Mouse (Mus musculus): ENCODE data around the gene Ppp1r14b. TPM values are rescaled to one million over a fixed set of nuclear protein-coding genes. Genes with fewer than 3 reads are reported as not detected.

The Ppp1r14b gene
- polyA plus RNA-seq, 1 experiment from 2014 or later = 53.8 TPM

- 94% methylated on average over 6 of the region's 6 CpGs for WGBS
Observed at GRCm38 (mm10) chr19:6943709-6944108, 31.1 kb upstream of the Ppp1r14b start.

GRCm38 (mm10) chr19:6947742-6948141, 27.0 kb upstream of the Ppp1r14b start:
- H3K9me3 ChIP-seq (ENCODE audit: low read length) = no peaks in the 10 kb centered on the region
- 51% methylated on average over 4 of the region's 4 CpGs for WGBS
- H3K9ac ChIP-seq (replicated peaks; ENCODE audit: low read length) = no peak overlapping the region
- H3K4me1 ChIP-seq (ENCODE audit: insufficient read depth, low read length) = peaks cover 17% of the 10 kb centered on the region
- H3K36me3 ChIP-seq (ENCODE audit: insufficient read depth, low read length) = peaks cover 5% of the 10 kb centered on the region; the same call in 1 of the 2 replicates
- no peak overlapping the region for H3K27ac ChIP-seq (ENCODE audit: low read length)
- no peak overlapping the region for H3K4me3 ChIP-seq (ENCODE audit: low read length)
- ATAC-seq (ENCODE audit: low FRiP score, low TSS enrichment) = no peak
- no peaks in the 10 kb centered on the region for H3K27me3 ChIP-seq (ENCODE audit: insufficient read depth, low read length)
- H3K4me2 ChIP-seq (replicated peaks; ENCODE audit: low read depth, low read length) = no peak overlapping the region

More at GRCm38 (mm10) chr19:6943709-6944108, 31.1 kb upstream of the Ppp1r14b start:
- H3K4me3 ChIP-seq (ENCODE audit: low read length) = no peak overlapping the region
- H3K36me3 ChIP-seq (ENCODE audit: insufficient read depth, low read length) = peaks cover 5% of the 10 kb centered on the region; the same call in 1 of the 2 replicates
- no peaks in the 10 kb centered on the region for H3K9me3 ChIP-seq (ENCODE audit: low read length)
- no peak overlapping the region for H3K9ac ChIP-seq (replicated peaks; ENCODE audit: low read length)
- H3K4me2 ChIP-seq (replicated peaks; ENCODE audit: low read depth, low read length) = no peak overlapping the region
- no peak for ATAC-seq (ENCODE audit: low FRiP score, low TSS enrichment)
- peaks cover 19% of the 10 kb centered on the region for H3K4me1 ChIP-seq (ENCODE audit: insufficient read depth, low read length)
- no peaks in the 10 kb centered on the region for H3K27me3 ChIP-seq (ENCODE audit: insufficient read depth, low read length)
- H3K27ac ChIP-seq (ENCODE audit: low read length) = no peak overlapping the region

- Histone ChIP-seq H3K4me3 (ENCODE audit: low read length) (no peak overlapping the region), H3K9ac (replicated peaks; ENCODE audit: low read length) (no peak overlapping the region), H3K27ac (ENCODE audit: low read length) (no peak overlapping the region), H3K36me3 (ENCODE audit: insufficient read depth, low read length) (peaks cover 5% of the 10 kb centered on the region; the same call in 1 of the 2 replicates), H3K4me2 (replicated peaks; ENCODE audit: low read depth, low read length) (no peak overlapping the region), H3K27me3 (ENCODE audit: insufficient read depth, low read length) (no peaks in the 10 kb centered on the region), H3K9me3 (ENCODE audit: low read length) (no peaks in the 10 kb centered on the region), H3K4me1 (ENCODE audit: insufficient read depth, low read length) (peaks cover 17% of the 10 kb centered on the region)
- no peak for ATAC-seq (ENCODE audit: low FRiP score, low TSS enrichment)
- WGBS = 83% methylated on average over 4 of the region's 4 CpGs
Observed at GRCm38 (mm10) chr19:6948186-6948585, 26.6 kb upstream of the Ppp1r14b start.

GRCm38 (mm10) chr19:6949532-6949931, 25.2 kb upstream of the Ppp1r14b start:
- H3K36me3 ChIP-seq (ENCODE audit: insufficient read depth, low read length) = peaks cover 11% of the 10 kb centered on the region
- H3K4me2 ChIP-seq (replicated peaks; ENCODE audit: low read depth, low read length) = no peak overlapping the region
- H3K4me3 ChIP-seq (ENCODE audit: low read length) = no peak overlapping the region
- no peaks in the 10 kb centered on the region for H3K27me3 ChIP-seq (ENCODE audit: insufficient read depth, low read length)
- ATAC-seq (ENCODE audit: low FRiP score, low TSS enrichment) = no peak
- peaks cover 18% of the 10 kb centered on the region for H3K4me1 ChIP-seq (ENCODE audit: insufficient read depth, low read length)
- 89% methylated on average over 5 of the region's 5 CpGs for WGBS
- H3K9me3 ChIP-seq (ENCODE audit: low read length) = no peaks in the 10 kb centered on the region
- H3K9ac ChIP-seq (replicated peaks; ENCODE audit: low read length) = peak overlapping the region; percentile 81; the same call in 1 of the 2 replicates
- H3K27ac ChIP-seq (ENCODE audit: low read length) = no peak overlapping the region

GRCm38 (mm10) chr19:6949951-6950350, 24.8 kb upstream of the Ppp1r14b start:
- H3K27me3 ChIP-seq (ENCODE audit: insufficient read depth, low read length) = no peaks in the 10 kb centered on the region
- ATAC-seq (ENCODE audit: low FRiP score, low TSS enrichment) = no peak
- peak overlapping the region; percentile 64 for H3K4me3 ChIP-seq (ENCODE audit: low read length)
- H3K4me2 ChIP-seq (replicated peaks; ENCODE audit: low read depth, low read length) = peak overlapping the region; percentile 87
- peaks cover 15% of the 10 kb centered on the region for H3K36me3 ChIP-seq (ENCODE audit: insufficient read depth, low read length)
- H3K4me1 ChIP-seq (ENCODE audit: insufficient read depth, low read length) = peaks cover 18% of the 10 kb centered on the region
- peak overlapping the region; percentile 81 for H3K9ac ChIP-seq (replicated peaks; ENCODE audit: low read length)
- WGBS = 57% methylated on average over 5 of the region's 5 CpGs
- H3K27ac ChIP-seq (ENCODE audit: low read length) = peak overlapping the region; percentile 99; the same call in 1 of the 2 replicates
- H3K9me3 ChIP-seq (ENCODE audit: low read length) = no peaks in the 10 kb centered on the region

GRCm38 (mm10) chr19:6950613-6951153, 24.1 kb upstream of the Ppp1r14b start:
- H3K9me3 ChIP-seq (ENCODE audit: low read length) = no peaks in the 10 kb centered on the region
- WGBS = under 1% methylated on average over 28 of the region's 28 CpGs
- H3K4me3 ChIP-seq (ENCODE audit: low read length) = peak overlapping the region; percentile 64
- H3K4me2 ChIP-seq (replicated peaks; ENCODE audit: low read depth, low read length) = peak overlapping the region; percentile 87
- H3K9ac ChIP-seq (replicated peaks; ENCODE audit: low read length) = peak overlapping the region; percentile 81
- ATAC-seq (ENCODE audit: low FRiP score, low TSS enrichment) = peak; percentile 43
- H3K27me3 ChIP-seq (ENCODE audit: insufficient read depth, low read length) = no peaks in the 10 kb centered on the region
- peaks cover 18% of the 10 kb centered on the region for H3K4me1 ChIP-seq (ENCODE audit: insufficient read depth, low read length)
- H3K27ac ChIP-seq (ENCODE audit: low read length) = peak overlapping the region; percentile 99
- peaks cover 22% of the 10 kb centered on the region for H3K36me3 ChIP-seq (ENCODE audit: insufficient read depth, low read length)

GRCm38 (mm10) chr19:6951381-6951968, 23.3 kb upstream of the Ppp1r14b start:
- peak overlapping the region; percentile 64 for H3K4me3 ChIP-seq (ENCODE audit: low read length)

GRCm38 (mm10) chr19:6951994-6952711, 22.6 kb upstream of the Ppp1r14b start:
- peak; percentile 63 for ATAC-seq (ENCODE audit: low FRiP score, low TSS enrichment)
- Histone ChIP-seq H3K36me3 (ENCODE audit: insufficient read depth, low read length) (peaks cover 34% of the 10 kb centered on the region), H3K4me2 (replicated peaks; ENCODE audit: low read depth, low read length) (peak overlapping the region; percentile 87), H3K9ac (replicated peaks; ENCODE audit: low read length) (peak overlapping the region; percentile 81), H3K27ac (ENCODE audit: low read length) (peak overlapping the region; percentile 99), H3K4me1 (ENCODE audit: insufficient read depth, low read length) (peaks cover 18% of the 10 kb centered on the region), H3K9me3 (ENCODE audit: low read length) (no peaks in the 10 kb centered on the region), H3K4me3 (ENCODE audit: low read length) (peak overlapping the region; percentile 64), H3K27me3 (ENCODE audit: insufficient read depth, low read length) (no peaks in the 10 kb centered on the region)
- under 1% methylated on average over 31 of the region's 31 CpGs for WGBS

More at GRCm38 (mm10) chr19:6951381-6951968, 23.3 kb upstream of the Ppp1r14b start:
- Histone ChIP-seq H3K27ac (ENCODE audit: low read length) (peak overlapping the region; percentile 99), H3K9me3 (ENCODE audit: low read length) (no peaks in the 10 kb centered on the region), H3K27me3 (ENCODE audit: insufficient read depth, low read length) (no peaks in the 10 kb centered on the region), H3K9ac (replicated peaks; ENCODE audit: low read length) (peak overlapping the region; percentile 81), H3K4me2 (replicated peaks; ENCODE audit: low read depth, low read length) (peak overlapping the region; percentile 87), H3K36me3 (ENCODE audit: insufficient read depth, low read length) (peaks cover 29% of the 10 kb centered on the region), H3K4me1 (ENCODE audit: insufficient read depth, low read length) (peaks cover 18% of the 10 kb centered on the region)
- under 1% methylated on average over 35 of the region's 35 CpGs for WGBS
- ATAC-seq (ENCODE audit: low FRiP score, low TSS enrichment) = peak; percentile 84

GRCm38 (mm10) chr19:6952712-6953037, 22.1 kb upstream of the Ppp1r14b start:
- Histone ChIP-seq H3K27ac (ENCODE audit: low read length) (peak overlapping the region; percentile 99), H3K4me2 (replicated peaks; ENCODE audit: low read depth, low read length) (peak overlapping the region; percentile 87), H3K9ac (replicated peaks; ENCODE audit: low read length) (peak overlapping the region; percentile 81), H3K4me3 (ENCODE audit: low read length) (peak overlapping the region; percentile 64), H3K27me3 (ENCODE audit: insufficient read depth, low read length) (no peaks in the 10 kb centered on the region), H3K4me1 (ENCODE audit: insufficient read depth, low read length) (peaks cover 18% of the 10 kb centered on the region), H3K36me3 (ENCODE audit: insufficient read depth, low read length) (peaks cover 39% of the 10 kb centered on the region), H3K9me3 (ENCODE audit: low read length) (no peaks in the 10 kb centered on the region)
- 5% methylated on average over 3 of the region's 3 CpGs for WGBS
- ATAC-seq (ENCODE audit: low FRiP score, low TSS enrichment) = no peak

- no peak for ATAC-seq (ENCODE audit: low FRiP score, low TSS enrichment)
- H3K4me1 ChIP-seq (ENCODE audit: insufficient read depth, low read length) = peaks cover 18% of the 10 kb centered on the region
- peaks cover 48% of the 10 kb centered on the region for H3K36me3 ChIP-seq (ENCODE audit: insufficient read depth, low read length)
- WGBS = 51% methylated on average over 9 of the region's 9 CpGs
- H3K27ac ChIP-seq (ENCODE audit: low read length) = no peak overlapping the region
- H3K9me3 ChIP-seq (ENCODE audit: low read length) = no peaks in the 10 kb centered on the region
- no peak overlapping the region for H3K9ac ChIP-seq (replicated peaks; ENCODE audit: low read length)
- H3K27me3 ChIP-seq (ENCODE audit: insufficient read depth, low read length) = no peaks in the 10 kb centered on the region
- no peak overlapping the region for H3K4me2 ChIP-seq (replicated peaks; ENCODE audit: low read depth, low read length)
- no peak overlapping the region for H3K4me3 ChIP-seq (ENCODE audit: low read length)
Observed at GRCm38 (mm10) chr19:6954046-6954445, 20.7 kb upstream of the Ppp1r14b start.

All from kidney, embryonic 16.5 days (tissue).